ENCODE assay signal across 27 mouse cellular contexts in genomic region chr13:90985417-90985816, GRCm38 (mm10).
"Had no signal": no experiment of that assay in that cellular context is flagged by ENCODE, and none has a peak within 500 bp of the region (broad histone marks: within the 10 kb centered on the region; RNA-seq: fewer than 3 reads in every experiment).

No protein-coding gene starts in this region.

- H3K4me3 ChIP-seq: heart, adult 2 months; heart, embryonic 13.5 days; heart, embryonic 15.5 days; hindbrain, embryonic 13.5 days; hindbrain, embryonic 15.5 days; kidney, embryonic 15.5 days; limb, embryonic 13.5 days; limb, embryonic 15.5 days; liver, embryonic 12.5 days had no signal

- ATAC-seq: forebrain, postnatal 0 days; hindbrain, postnatal 0 days; intestine, embryonic 16.5 days; liver, embryonic 12.5 days had no signal

- DNase-seq: forebrain, postnatal 0 days; gastrocnemius, postnatal 14 days; gastrocnemius, postnatal 36 days; heart, adult 11 months; heart, adult 2 months; heart, postnatal 14 days; heart, postnatal 36 days; kidney, adult 11 months; kidney, adult 2 months; kidney, adult 9 months; kidney, postnatal 14 days; kidney, postnatal 36 days; layer of hippocampus, postnatal 36 days; left cerebral cortex, postnatal 4 days had no signal

- H3K36me3 ChIP-seq: heart, embryonic 13.5 days; heart, embryonic 15.5 days; hindbrain, embryonic 13.5 days; hindbrain, embryonic 15.5 days; kidney, embryonic 15.5 days; limb, embryonic 13.5 days; limb, embryonic 15.5 days; liver, embryonic 12.5 days had no signal

- H3K27me3 ChIP-seq: heart, embryonic 13.5 days; heart, embryonic 15.5 days; hindbrain, embryonic 13.5 days; hindbrain, embryonic 15.5 days; kidney, embryonic 15.5 days; limb, embryonic 13.5 days; limb, embryonic 15.5 days; liver, embryonic 12.5 days had no signal

- H3K9me3 ChIP-seq: heart, embryonic 15.5 days; hindbrain, embryonic 13.5 days; hindbrain, embryonic 15.5 days; kidney, embryonic 15.5 days; limb, embryonic 13.5 days; limb, embryonic 15.5 days; liver, embryonic 12.5 days had no signal

- H3K9ac ChIP-seq: forebrain, postnatal 0 days; heart, embryonic 13.5 days; heart, embryonic 15.5 days; hindbrain, embryonic 13.5 days; hindbrain, embryonic 15.5 days; kidney, embryonic 15.5 days; limb, embryonic 13.5 days; limb, embryonic 15.5 days; liver, embryonic 12.5 days; liver, embryonic 14.5 days had no signal

- H3K4me2 ChIP-seq: heart, embryonic 11.5 days; heart, embryonic 13.5 days; heart, embryonic 15.5 days; hindbrain, embryonic 13.5 days; hindbrain, embryonic 15.5 days; kidney, embryonic 15.5 days; limb, embryonic 13.5 days; limb, embryonic 15.5 days; liver, embryonic 12.5 days had no signal

- H3K27ac ChIP-seq: heart, adult 2 months; heart, embryonic 13.5 days; heart, embryonic 15.5 days; hindbrain, embryonic 13.5 days; hindbrain, embryonic 15.5 days; hindbrain, postnatal 0 days; kidney, embryonic 15.5 days; kidney, postnatal 0 days; limb, embryonic 13.5 days; limb, embryonic 15.5 days; liver, embryonic 12.5 days; liver, embryonic 14.5 days had no signal

- H3K4me1 ChIP-seq: heart, embryonic 13.5 days; heart, embryonic 15.5 days; hindbrain, embryonic 13.5 days; hindbrain, embryonic 15.5 days; kidney, embryonic 15.5 days; limb, embryonic 13.5 days; limb, embryonic 15.5 days; liver, embryonic 12.5 days had no signal
